Mouse (Mus musculus): Measurements from ENCODE around the gene Kmt2a.

Gene Kmt2a

DNA sequence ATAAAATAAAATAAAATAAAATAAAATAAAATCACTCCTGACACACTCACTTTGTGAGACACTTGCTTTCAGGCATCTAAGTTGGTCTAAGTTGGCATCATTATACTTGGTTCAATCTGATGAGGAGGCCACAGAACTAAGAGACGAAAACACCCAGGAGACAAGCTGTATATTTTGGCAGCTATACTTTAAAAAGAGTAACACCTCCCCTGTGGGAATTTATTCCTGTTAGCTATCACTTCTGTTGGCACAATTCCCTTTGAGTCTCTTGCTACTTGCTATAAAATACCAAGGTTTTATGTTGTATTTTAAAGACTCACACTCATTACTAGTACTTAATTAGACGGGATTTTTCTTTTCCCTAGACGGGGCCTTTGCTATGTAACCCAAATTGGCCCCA is 22.4 kb downstream of the Kmt2a start:
- ChIA-PET POLR2A (interaction anchor here in 3 of 4 experiments (0.5 to 1.9 kb wide), 8 partner anchors 12 to 1191 kb away, joined by 3 to 6 read pairs (median 4); no protein-coding TSS in a partner anchor), CTCF (interaction anchor here in 1 of 4 experiments (0.6 kb wide), 1 partner anchor 444 kb away, joined by 3 read pairs; no protein-coding TSS in a partner anchor)

DNA sequence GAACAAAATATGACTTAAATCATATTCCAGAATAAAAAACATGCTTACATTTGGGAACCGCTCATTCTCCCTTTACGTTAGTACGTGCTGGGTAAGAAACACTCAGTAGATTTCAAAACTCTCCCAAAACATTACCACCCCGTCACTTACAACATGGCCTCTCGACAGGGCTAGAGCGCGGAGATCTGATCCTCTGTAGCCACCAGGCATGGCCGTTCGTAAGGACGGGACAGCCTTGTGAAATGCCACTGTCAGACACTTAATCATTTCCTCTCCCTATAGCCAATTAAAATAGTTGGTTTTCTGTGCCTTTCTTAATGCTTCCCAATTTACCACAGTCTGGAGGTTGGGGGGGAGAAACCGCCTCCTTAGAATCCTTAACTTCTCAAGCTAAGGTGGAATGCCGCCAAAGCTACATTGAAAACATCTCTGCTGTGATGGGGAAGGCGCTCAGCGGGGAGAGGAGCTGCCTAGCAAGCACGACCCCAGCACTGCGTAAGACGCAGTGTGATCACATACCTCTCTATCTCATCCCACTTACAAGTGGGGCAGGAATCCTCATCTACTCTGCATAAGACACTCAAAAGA is 23.6 kb downstream of the Kmt2a start:
- CTCF ChIA-PET: interaction anchor here in 1 of 4 experiments (0.6 kb wide), 1 partner anchor 110 kb away, joined by 11 read pairs; no protein-coding TSS in a partner anchor
- POLR2A ChIA-PET: interaction anchor here in 1 of 4 experiments (0.6 kb wide), 1 partner anchor 1049 kb away, joined by 3 read pairs; the partner anchor contains the start of genes Pcsk7 and Rnf214

DNA sequence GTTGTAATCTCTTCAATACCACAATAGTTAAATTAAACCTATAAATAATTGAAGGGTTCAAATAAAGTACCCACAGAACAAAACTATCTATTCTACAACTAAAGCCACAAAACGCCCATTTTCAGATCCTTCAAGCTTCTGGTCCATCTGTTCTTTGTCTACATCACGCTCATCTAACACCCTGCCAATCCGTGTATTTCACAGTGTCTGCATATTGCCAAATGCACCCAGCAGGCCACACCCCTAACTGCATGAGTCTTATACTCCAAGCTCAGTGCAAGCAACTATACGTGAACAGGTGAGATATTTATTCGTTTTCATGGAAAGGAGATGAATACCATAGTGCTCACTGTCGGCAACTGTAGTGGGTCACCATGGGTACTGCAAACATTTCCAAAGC is 25.9 kb downstream of the Kmt2a start:
- ChIA-PET CTCF (interaction anchor here in 1 of 4 experiments (0.7 kb wide), 1 partner anchor 35 kb away, joined by 3 read pairs; no protein-coding TSS in a partner anchor), POLR2A (interaction anchor here in 1 of 4 experiments (1.0 kb wide), 1 partner anchor 9 kb away, joined by 3 read pairs; no protein-coding TSS in a partner anchor)

DNA sequence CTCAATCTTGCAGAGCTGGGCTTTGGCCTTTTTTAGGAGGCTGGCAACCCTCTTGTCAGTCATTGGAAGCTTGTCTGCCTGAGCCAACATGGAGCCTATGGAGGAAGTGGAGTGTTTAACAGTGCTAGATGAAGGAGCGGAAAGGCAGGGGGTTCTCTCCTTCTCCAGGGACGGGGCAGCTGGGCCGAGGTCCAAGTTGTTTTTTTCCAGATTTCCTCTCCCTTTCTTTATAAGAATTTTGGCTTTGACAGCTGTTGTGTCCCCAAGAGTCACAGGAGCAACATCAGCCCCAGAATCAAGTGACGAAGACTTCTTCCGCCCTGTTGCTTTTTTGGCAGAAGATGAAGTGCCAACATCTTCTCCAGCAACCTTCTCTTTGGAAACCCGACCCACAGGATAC is 33.6 kb downstream of the Kmt2a start:
- ChIA-PET CTCF (interaction anchor here in 2 of 4 experiments (0.7 to 0.9 kb wide), 2 partner anchors 11 kb away, joined by 3 to 5 read pairs; no protein-coding TSS in a partner anchor), POLR2A (interaction anchor here in 2 of 4 experiments (0.9 to 1.7 kb wide), 7 partner anchors 9 to 48 kb away, joined by 3 to 5 read pairs (median 3); no protein-coding TSS in a partner anchor)

DNA sequence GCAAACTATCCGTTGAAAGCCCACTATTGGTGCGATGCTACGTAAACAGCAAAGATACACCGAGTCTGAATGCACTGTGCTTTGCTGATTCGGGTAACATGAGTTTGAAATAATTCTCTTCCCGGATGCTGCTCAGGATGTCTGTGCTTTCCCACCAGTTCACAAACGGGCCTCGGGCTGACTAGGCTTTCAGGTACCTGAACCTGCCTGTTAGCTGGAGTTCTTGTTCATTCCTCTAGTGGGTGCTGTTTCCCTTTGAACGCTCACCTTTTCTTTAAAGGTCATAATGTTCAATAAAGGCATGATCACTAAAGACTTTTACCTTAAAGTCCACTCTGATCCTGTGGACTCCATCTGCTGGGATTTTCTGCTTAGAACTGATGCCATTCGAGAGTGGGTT is 39.9 kb downstream of the Kmt2a start:
- ChIA-PET POLR2A (interaction anchor here in 2 of 4 experiments (1.0 to 3.0 kb wide), 6 partner anchors 9 to 67 kb away, joined by 3 to 6 read pairs (median 4); no protein-coding TSS in a partner anchor), CTCF (interaction anchor here (0.5 to 1.4 kb wide), 12 partner anchors 9 to 125 kb away, joined by 3 to 4 read pairs (median 3); partner anchors contain the start of gene Atp5l (in 1 of the 4))

DNA sequence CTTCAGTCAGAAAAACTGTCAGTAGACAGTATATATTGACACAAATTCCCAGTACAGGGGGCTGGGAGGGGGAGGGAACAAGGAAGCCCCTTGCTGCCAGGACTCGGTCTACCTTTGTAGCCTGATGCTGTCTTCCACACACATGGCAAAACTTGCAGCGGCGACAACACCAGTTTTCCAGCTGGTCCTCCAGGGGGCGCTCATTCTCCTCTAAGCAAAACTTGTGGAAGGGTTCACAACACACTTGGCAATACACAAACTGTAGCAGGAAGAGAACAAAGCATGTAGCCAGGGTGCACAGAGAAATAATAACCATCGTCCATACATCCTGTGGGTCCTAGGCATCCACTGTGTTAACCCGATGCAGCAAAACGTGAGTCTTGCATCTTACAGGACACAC is 44.7 kb downstream of the Kmt2a start:
- POLR2A ChIA-PET: interaction anchor here in 1 of 4 experiments (0.6 to 1.6 kb wide), 3 partner anchors 36 to 72 kb away, joined by 3 read pairs; no protein-coding TSS in a partner anchor
- CTCF ChIA-PET: interaction anchor here in 3 of 4 experiments (0.6 to 1.5 kb wide), 16 partner anchors 11 to 214 kb away, joined by 3 to 6 read pairs (median 3); partner anchors contain the start of genes Atp5l (in 1 of the 3) and Ube4a (in 1 of the 3)

DNA sequence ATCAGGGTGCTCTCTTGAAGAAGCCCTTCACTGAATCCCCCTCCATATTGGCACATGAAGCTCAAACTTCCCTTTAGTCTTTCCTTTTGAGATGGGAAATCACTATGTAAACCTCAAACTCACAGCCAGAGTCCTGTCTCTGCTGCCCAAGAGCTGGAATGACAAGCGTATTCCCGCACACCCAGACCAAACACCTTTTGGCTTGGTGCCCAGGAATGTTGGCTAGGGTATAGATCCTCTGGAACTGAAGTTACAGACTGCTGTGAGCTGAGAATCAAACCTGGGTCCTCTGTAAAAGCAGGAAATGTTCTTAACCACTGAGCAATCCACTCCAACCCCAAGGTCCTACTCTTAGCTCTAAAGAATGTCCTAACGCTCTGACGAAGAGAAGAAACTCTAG is 48.7 kb downstream of the Kmt2a start:
- POLR2A ChIA-PET: interaction anchor here in 2 of 4 experiments (0.5 to 2.7 kb wide), 11 partner anchors 9 to 1896 kb away, joined by 3 to 7 read pairs (median 3); partner anchors contain the start of genes Arcn1 (in 1 of the 2) and Ift46 (in 1 of the 2)

GRCm38 (mm10) chr9:44830506-44830905 is 50.6 kb downstream of the Kmt2a start:
- CTCF ChIA-PET: interaction anchor here in 1 of 4 experiments (1.6 kb wide), 1 partner anchor 11 kb away, joined by 3 read pairs; no protein-coding TSS in a partner anchor
- POLR2A ChIA-PET: interaction anchor here in 2 of 4 experiments (0.9 to 2.7 kb wide), 4 partner anchors 13 to 63 kb away, joined by 3 to 7 read pairs (median 4); partner anchors contain the start of genes Arcn1 (in 1 of the 2) and Ift46 (in 1 of the 2)

More for the DNA sequence above, 48.7 kb downstream of the Kmt2a start:
- CTCF ChIA-PET: interaction anchor here in 1 of 4 experiments (1.1 to 1.3 kb wide), 3 partner anchors 9 to 177 kb away, joined by 3 to 4 read pairs (median 4); no protein-coding TSS in a partner anchor

DNA sequence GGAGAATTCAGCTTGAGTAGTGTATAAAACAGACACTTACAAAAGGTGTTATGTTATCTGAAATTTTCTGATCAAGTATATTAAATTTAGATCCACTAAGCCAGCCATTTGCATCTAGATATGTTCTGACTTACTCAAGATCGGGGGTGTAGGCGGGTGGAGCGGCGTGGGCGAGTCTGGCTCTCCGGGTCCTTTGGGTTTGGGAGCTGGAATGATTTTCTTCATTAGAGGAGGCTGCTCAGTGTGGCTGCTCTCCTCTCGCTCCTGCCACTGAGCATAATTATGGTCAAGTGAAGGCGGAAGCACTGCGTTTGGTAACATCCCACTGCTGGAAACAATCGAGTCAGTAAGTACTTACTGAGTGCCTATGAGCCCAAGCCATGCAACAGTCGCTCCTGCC is 52.2 kb downstream of the Kmt2a start:
- CTCF ChIA-PET: no interaction called here
- POLR2A ChIA-PET: interaction anchor here in 2 of 4 experiments (0.6 to 1.4 kb wide), 3 partner anchors 10 to 62 kb away, joined by 3 to 5 read pairs (median 3); partner anchors contain the start of genes Arcn1 (in 1 of the 2) and Ift46 (in 1 of the 2)

GRCm38 (mm10) chr9:44826660-44827059 is 54.4 kb downstream of the Kmt2a start:
- POLR2A ChIA-PET: no interaction called here
- CTCF ChIA-PET: no interaction called here

- ChIA-PET CTCF (interaction anchor here in 3 of 4 experiments (0.7 to 1.0 kb wide), 3 partner anchors 16 to 35 kb away, joined by 3 read pairs; no protein-coding TSS in a partner anchor), POLR2A (interaction anchor here in 2 of 4 experiments (0.9 to 1.4 kb wide), 4 partner anchors 10 to 53 kb away, joined by 3 to 4 read pairs (median 3); partner anchors contain the start of gene Arcn1 (in 1 of the 2))
Observed at GRCm38 (mm10) chr9:44819920-44820827, 60.9 kb downstream of the Kmt2a start.

DNA sequence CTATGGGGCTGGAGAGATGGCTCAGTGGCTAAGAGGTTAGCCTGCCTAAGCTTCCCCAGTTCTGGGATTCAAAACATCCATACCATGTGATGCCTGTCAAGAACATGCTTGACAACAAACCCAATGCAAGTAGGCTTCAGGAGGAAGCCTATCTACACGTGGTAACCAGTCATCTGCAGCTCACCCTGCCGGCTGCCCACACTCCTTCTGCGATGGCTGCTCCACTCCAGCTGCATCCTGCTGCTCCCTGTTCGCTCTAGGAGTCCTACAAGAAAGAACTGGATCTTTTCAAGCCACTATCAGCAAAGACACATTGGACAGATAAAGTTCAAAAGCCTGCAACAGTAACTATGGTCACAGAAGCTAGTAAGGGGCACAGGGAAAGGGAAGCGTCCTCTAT is 63.6 kb downstream of the Kmt2a start:
- ChIA-PET CTCF (no interaction called here), POLR2A (interaction anchor here in 2 of 4 experiments (0.6 to 1.5 kb wide), 8 partner anchors 13 to 105 kb away, joined by 3 to 6 read pairs (median 3); partner anchors contain the start of gene Ttc36 (in 1 of the 2))

- POLR2A ChIA-PET: interaction anchor here in 1 of 4 experiments (0.5 to 2.6 kb wide), 5 partner anchors 9 to 64 kb away, joined by 3 to 9 read pairs (median 4); partner anchors contain the start of gene Ttc36
- CTCF ChIA-PET: interaction anchor here in 1 of 4 experiments (0.7 kb wide), 1 partner anchor 22 kb away, joined by 3 read pairs; no protein-coding TSS in a partner anchor
Observed at GRCm38 (mm10) chr9:44814179-44814578, 66.9 kb downstream of the Kmt2a start.

GRCm38 (mm10) chr9:44810316-44810715 is 70.8 kb downstream of the Kmt2a start:
- POLR2A ChIA-PET: interaction anchor here in 3 of 4 experiments (0.5 to 1.6 kb wide), 3 partner anchors 10 to 63 kb away, joined by 3 to 4 read pairs (median 3); partner anchors contain the start of genes Arcn1 (in 1 of the 3) and Ift46 (in 1 of the 3)
- CTCF ChIA-PET: interaction anchor here in 1 of 4 experiments (1.2 kb wide), 1 partner anchor 32 kb away, joined by 3 read pairs; no protein-coding TSS in a partner anchor

GRCm38 (mm10) chr9:44807778-44808177 is 73.3 kb downstream of the Kmt2a start:
- CTCF ChIA-PET: no interaction called here
- POLR2A ChIA-PET: interaction anchor here in 2 of 4 experiments (0.6 to 3.1 kb wide), 7 partner anchors 10 to 298 kb away, joined by 3 to 9 read pairs (median 3); no protein-coding TSS in a partner anchor

DNA sequence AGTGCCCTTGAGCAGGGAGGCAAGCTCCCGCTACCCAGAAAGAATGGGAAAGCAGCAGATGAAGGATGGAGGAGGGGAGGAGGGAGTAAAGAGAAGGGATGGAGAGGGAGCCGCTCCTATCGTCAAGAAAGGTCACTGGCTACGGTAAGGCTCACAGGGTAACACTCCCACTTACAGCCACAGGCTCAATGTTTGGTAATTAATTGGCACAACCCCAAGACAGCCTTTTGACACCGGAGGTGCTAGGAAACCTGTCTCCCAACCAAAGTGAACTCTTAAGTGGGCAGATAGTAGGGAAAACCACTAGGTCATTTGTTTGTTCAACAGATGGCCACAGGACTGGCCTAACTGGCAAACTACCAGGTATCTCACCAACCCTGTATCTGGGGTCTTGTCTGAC is 74.0 kb downstream of the Kmt2a start:
- ChIA-PET POLR2A (interaction anchor here in 1 of 4 experiments (0.5 to 3.1 kb wide), 5 partner anchors 9 to 75 kb away, joined by 3 to 9 read pairs (median 3); no protein-coding TSS in a partner anchor), CTCF (interaction anchor here in 1 of 4 experiments (0.6 kb wide), 1 partner anchor 151 kb away, joined by 3 read pairs; no protein-coding TSS in a partner anchor)

DNA sequence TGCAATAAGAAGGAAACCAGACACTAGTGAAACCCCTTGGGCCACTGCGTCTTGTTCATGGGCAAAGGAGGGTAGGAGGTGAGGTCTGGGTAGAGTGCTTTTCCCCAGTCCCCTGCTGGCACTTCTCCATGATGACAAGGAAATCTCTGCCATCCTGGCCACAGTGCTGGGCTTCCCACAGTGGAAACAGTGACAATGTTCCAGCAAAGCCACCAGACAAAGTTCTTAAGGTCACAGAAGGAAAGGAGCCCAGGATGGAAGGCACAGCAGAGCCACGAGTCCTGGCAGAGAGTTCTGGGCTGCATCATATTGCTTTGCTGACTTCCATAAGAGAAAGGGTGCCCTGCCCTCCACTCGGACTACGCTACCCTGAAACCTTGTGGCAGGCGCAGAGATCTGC is 75.6 kb downstream of the Kmt2a start:
- POLR2A ChIA-PET: interaction anchor here in 1 of 4 experiments (3.1 kb wide), 1 partner anchor 8 kb away, joined by 9 read pairs; no protein-coding TSS in a partner anchor

More for the DNA sequence above, 75.6 kb downstream of the Kmt2a start:
- CTCF ChIA-PET: interaction anchor here in 1 of 4 experiments (0.5 kb wide), 1 partner anchor 202 kb away, joined by 4 read pairs; no protein-coding TSS in a partner anchor
